Mouse (Mus musculus) CD4-positive helper T cell, adult 2 months (primary cell): ENCODE results near the gene Kcne1.

ENCODE experiments used
- DNase-seq: peaks from one replicate; pipeline ENCODE4 v3.0.0-alpha.2; 2012; ENCODE audit warnings: low read depth, missing footprints, low spot score

The Kcne1 gene

GRCm38 (mm10) chr16:92309126-92309525, 50.1 kb downstream of the Kcne1 start:
- DNase-seq = no peak

- no peak for DNase-seq
These were observed 51.3 kb downstream of the Kcne1 start for GRCm38 (mm10) chr16:92307947-92308346.

GRCm38 (mm10) chr16:92305519-92305918, 53.7 kb downstream of the Kcne1 start:
- DNase-seq = peak; percentile 27

DNA sequence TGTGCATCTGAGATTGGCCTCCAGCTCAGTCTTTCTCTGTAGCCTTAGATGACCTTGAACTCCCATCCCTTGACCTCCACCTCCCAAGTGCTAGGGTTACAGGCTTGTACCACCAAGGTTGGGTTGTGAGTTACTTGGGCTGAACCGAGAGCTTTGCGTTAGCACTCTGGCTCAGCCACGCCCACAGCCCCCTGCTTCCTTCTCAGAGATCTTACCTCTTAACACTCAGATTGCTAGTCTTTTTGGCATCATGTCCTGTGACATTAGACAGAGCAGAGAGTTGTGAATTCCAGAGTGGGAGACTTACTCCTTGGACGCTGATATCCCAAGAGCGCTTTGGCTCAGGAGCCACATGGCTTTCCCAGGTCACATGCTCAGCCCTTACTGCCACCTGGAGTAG, 56.8 kb downstream of the Kcne1 start:
- DNase-seq = no peak

DNA sequence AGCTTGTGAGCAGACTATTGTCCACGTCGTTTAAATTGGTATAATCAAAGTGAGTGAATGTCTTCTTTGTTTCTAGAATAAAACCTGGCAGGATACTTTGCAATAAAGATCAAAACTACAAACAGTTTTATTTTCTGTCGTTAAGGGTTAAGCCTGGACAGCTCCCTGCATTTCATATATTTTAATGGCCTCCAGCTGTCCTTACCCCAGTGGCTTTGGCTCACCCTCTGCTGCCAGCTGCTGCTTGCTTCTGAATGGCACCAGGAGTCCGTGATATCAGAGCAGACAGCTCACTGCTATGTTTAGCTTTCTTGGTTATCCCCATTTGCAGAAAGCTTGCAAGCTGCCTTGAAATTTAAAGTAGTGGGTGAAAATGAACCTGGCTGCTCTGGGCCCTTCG, 57.3 kb downstream of the Kcne1 start:
- DNase-seq = no peak

DNA sequence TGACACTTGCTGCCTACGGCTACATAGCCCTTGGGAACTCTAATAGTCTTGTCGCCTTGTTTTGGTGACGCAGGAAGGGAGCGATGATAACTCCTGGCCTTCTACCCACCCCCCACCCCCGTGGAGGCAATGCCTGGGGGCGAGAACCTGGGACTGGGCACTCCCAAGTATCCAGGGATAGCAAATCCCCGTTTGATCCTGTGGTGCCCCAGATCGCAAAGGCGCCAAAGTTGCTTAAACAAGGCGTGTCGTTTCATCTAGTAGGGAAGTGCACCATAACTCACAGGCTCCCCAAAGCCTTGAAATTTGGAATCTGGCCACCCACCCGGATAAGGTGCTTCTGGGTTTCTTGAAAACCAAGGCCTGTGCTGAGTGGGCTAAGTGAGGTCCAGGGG, 57.9 kb downstream of the Kcne1 start:
- DNase-seq = no peak

- DNase-seq = peak; percentile 94
These were observed 58.4 kb downstream of the Kcne1 start, which contains the start of gene Smim11 for GRCm38 (mm10) chr16:92300649-92301411. Gene Smim11 (plus strand): TSS chr16:92301286.
